Mouse (Mus musculus) kidney, adult 2 months (tissue): ENCODE results near the gene 4930470P17Rik. TPM values are rescaled to one million over a fixed set of nuclear protein-coding genes. Genes with fewer than 3 reads are reported as not detected.

Source experiments
- DNase-seq: peaks from one replicate; pipeline ENCODE4 v3.0.0; 2021
- H3K27ac ChIP-seq: fragments of 200-500 bp; 2 replicates; pipeline ENCODE4 v1.5.1; 2012; ENCODE audit warnings: low read depth, low read length, control low read depth, inconsistent platforms; ENCODE audit not compliant: insufficient read depth
- H3K27me3 ChIP-seq: fragments of 200-500 bp; replicated peaks from 2 replicates; pipeline ENCODE4 v1.6.1; 2012; ENCODE audit warnings: mild to moderate bottlenecking, moderate library complexity, low read length, inconsistent platforms; ENCODE audit not compliant: control insufficient read depth, insufficient read depth
- H3K36me3 ChIP-seq: fragments of 200-500 bp; 2 replicates; pipeline ENCODE4 v1.6.1; 2012; ENCODE audit warnings: mild to moderate bottlenecking, moderate library complexity, low read length, inconsistent platforms; ENCODE audit not compliant: control insufficient read depth, insufficient read depth
- H3K4me1 ChIP-seq: fragments of 200-500 bp; 2 replicates; pipeline ENCODE4 v1.6.1; 2011; ENCODE audit warnings: low read length; ENCODE audit not compliant: control insufficient read depth, insufficient read depth
- H3K4me3 ChIP-seq: fragments of 200-500 bp; 2 replicates; pipeline ENCODE4 v1.5.1; 2011; ENCODE audit warnings: mild to moderate bottlenecking, low read depth, low read length, control low read depth; ENCODE audit not compliant: insufficient read depth
- CTCF ChIP-seq: fragments of 200-500 bp; conservative IDR thresholded peaks from 2 replicates; pipeline ENCODE4 v1.5.1; 2011; ENCODE audit warnings: low read depth, mild to moderate bottlenecking, control low read depth, low read length, moderate library complexity, mixed read lengths; ENCODE audit not compliant: insufficient read depth, insufficient read length
- POLR2A ChIP-seq: fragments of 200-500 bp; IDR thresholded peaks from one replicate; pipeline ENCODE4 v1.6.1; 2011; ENCODE audit warnings: low read depth, low read length, control low read depth
- WGBS: fragments of 180-500 bp; shearing (Covaris S2); methylation state at CpG from one replicate; pipeline ENCODE4 v1.1.7; 2018; 5-methylcytosine and 5-hydroxymethylcytosine counted together
- polyA plus RNA-seq: library from polyadenylated mRNA; depleted of rRNA; stranded (reverse); fragments of >200 nt; gene quantifications from 2 replicates; pipeline ENCODE4 v1.2.3, GENCODE M21; 2012; rRNA removed

The 4930470P17Rik gene
- polyA plus RNA-seq: not detected in 2 replicates

DNA sequence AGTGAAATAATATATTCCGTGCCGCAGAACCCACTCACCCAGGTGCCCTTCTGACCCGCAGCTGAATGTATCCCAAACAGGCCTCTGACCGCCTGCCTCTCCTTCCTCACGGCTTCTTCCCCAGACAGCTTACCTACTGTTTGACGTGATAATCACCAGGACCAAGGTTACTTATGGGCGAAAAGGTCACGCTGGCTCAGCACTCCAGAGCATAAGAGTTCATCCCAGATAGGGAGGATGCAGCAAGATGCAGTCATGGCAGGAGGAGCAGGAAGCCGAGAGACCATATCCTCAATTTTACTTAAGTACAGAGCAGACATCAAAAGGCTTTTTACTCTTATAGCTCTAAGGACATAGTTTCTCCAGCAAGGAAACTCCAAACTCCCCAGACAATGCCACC, at the start of gene 4930470P17Rik:
Gene 4930470P17Rik (minus strand): TSS at position 101 of the 400 bp plus-strand sequence.
- TF ChIP-seq POLR2A: no peak
- no peak for TF ChIP-seq CTCF
- Histone ChIP-seq H3K4me3 (no peak within 1 kb of the TSS), H3K36me3 (no peaks in the 10 kb centered on the region), H3K27ac (no peak within 1 kb of the TSS), H3K27me3 (no peaks in the 10 kb centered on the region), H3K4me1 (no peaks in the 10 kb centered on the region)
- no peak for DNase-seq
- 56% methylated on average over 9 of the region's 9 CpGs for WGBS

- WGBS: 90% methylated on average over 1 of the region's 1 CpGs
- H3K4me1 ChIP-seq: no peaks in the 10 kb centered on the region
- TF ChIP-seq POLR2A (no peak), CTCF (no peak)
- no peak overlapping the region for H3K4me3 ChIP-seq
- DNase-seq: no peak
- no peaks in the 10 kb centered on the region for H3K36me3 ChIP-seq
- no peak overlapping the region for H3K27ac ChIP-seq
- no peaks in the 10 kb centered on the region for H3K27me3 ChIP-seq
These were observed 49.7 kb upstream of the 4930470P17Rik start for GRCm38 (mm10) chr2:170651483-170651882.

DNA sequence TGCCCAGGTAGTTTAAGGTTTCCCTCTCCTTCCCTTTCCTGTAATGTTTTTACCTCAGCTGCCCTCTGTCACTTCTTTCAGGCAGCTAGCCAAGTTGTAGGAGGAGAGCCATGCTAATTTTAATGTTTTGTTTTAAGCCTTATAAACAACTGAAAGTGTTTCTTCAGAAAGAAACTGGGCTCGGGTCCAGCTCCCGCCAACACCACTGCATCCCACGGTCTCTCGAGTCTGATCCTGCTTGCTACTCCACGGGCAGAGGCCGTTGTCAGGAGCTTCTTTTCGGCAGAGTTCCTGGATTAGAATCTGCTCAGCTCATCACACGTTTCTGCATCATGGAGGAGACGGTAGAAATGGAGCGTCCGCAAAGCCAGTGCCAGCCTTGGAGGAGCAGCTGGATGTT, 46.7 kb upstream of the 4930470P17Rik start:
- H3K4me1 ChIP-seq: no peaks in the 10 kb centered on the region
- no peaks in the 10 kb centered on the region for H3K27me3 ChIP-seq
- H3K4me3 ChIP-seq: no peak overlapping the region
- H3K36me3 ChIP-seq: no peaks in the 10 kb centered on the region
- 57% methylated on average over 11 of the region's 11 CpGs for WGBS
- no peak for DNase-seq
- H3K27ac ChIP-seq: no peak overlapping the region
- TF ChIP-seq CTCF: no peak
- TF ChIP-seq POLR2A: no peak

GRCm38 (mm10) chr2:170646201-170646600, 44.4 kb upstream of the 4930470P17Rik start:
- 84% methylated on average over 6 of the region's 6 CpGs for WGBS
- DNase-seq: no peak
- Histone ChIP-seq H3K4me1 (no peaks in the 10 kb centered on the region), H3K27ac (no peak overlapping the region), H3K4me3 (no peak overlapping the region), H3K36me3 (no peaks in the 10 kb centered on the region), H3K27me3 (no peaks in the 10 kb centered on the region)
- TF ChIP-seq CTCF: no peak
- TF ChIP-seq POLR2A: no peak

GRCm38 (mm10) chr2:170642338-170642806, 40.6 kb upstream of the 4930470P17Rik start:
- no peaks in the 10 kb centered on the region for H3K36me3 ChIP-seq
- no peak for DNase-seq
- WGBS: 49% methylated on average over 4 of the region's 4 CpGs
- no peak for TF ChIP-seq POLR2A
- TF ChIP-seq CTCF: no peak
- no peaks in the 10 kb centered on the region for H3K27me3 ChIP-seq
- no peak overlapping the region for H3K27ac ChIP-seq
- H3K4me1 ChIP-seq: no peaks in the 10 kb centered on the region
- H3K4me3 ChIP-seq: no peak overlapping the region

DNA sequence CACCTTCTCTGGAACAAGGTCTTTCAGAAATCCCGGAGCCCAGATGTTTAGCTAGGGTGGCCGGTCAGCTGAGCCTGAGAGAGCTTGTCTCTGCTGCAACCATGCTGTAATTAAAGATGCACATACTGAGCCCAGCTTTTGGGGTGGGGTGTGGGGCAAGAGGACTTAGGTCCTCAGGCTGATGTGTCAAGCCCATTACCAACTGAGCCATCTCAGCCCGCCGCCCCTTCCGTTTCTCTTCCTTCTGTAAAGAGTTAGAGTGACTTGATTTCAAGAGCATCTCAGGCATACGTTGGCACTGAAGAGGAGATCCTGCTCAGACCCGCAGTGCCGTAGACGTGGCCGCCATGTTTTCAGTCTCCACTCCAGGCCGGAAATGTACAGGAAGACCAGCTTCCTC, 38.5 kb upstream of the 4930470P17Rik start:
- TF ChIP-seq CTCF: no peak
- no peak for TF ChIP-seq POLR2A
- 81% methylated on average over 11 of the region's 11 CpGs for WGBS
- Histone ChIP-seq H3K4me3 (no peak overlapping the region), H3K27me3 (no peaks in the 10 kb centered on the region), H3K36me3 (no peaks in the 10 kb centered on the region), H3K27ac (no peak overlapping the region), H3K4me1 (no peaks in the 10 kb centered on the region)
- DNase-seq: peak; percentile 60

DNA sequence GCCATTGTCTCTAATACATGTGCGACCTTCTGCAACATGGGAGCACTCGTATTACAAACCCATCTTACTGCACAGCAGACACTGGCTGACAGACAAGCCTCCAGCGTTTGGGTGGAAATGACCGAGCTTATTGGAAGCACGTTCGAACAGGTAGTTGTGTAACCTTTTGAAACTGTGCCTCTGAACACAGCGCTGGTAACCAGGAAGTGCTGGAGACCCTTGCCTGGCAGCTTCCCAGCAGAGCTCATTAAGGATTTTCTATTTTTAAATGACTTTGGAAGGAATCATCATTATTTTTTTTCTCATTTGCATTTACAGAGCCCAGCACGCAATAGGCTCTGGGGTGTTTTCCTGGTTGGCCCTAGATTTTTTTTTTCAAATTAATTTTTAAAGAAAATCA, 36.9 kb upstream of the 4930470P17Rik start:
- 55% methylated on average over 8 of the region's 8 CpGs for WGBS
- H3K27ac ChIP-seq: no peak overlapping the region
- no peaks in the 10 kb centered on the region for H3K4me1 ChIP-seq
- TF ChIP-seq POLR2A (no peak), CTCF (no peak)
- no peak overlapping the region for H3K4me3 ChIP-seq
- no peaks in the 10 kb centered on the region for H3K27me3 ChIP-seq
- H3K36me3 ChIP-seq: no peaks in the 10 kb centered on the region
- DNase-seq: no peak

- Histone ChIP-seq H3K4me1 (no peaks in the 10 kb centered on the region), H3K36me3 (no peaks in the 10 kb centered on the region), H3K4me3 (no peak overlapping the region), H3K27ac (no peak overlapping the region), H3K27me3 (no peaks in the 10 kb centered on the region)
- WGBS: 99% methylated on average over 2 of the region's 2 CpGs
- no peak for TF ChIP-seq CTCF
- no peak for TF ChIP-seq POLR2A
- DNase-seq: no peak
These were observed 31.3 kb upstream of the 4930470P17Rik start for GRCm38 (mm10) chr2:170632998-170633622.
